Mouse (Mus musculus) stomach, adult 2 months (tissue): ENCODE measurements around the gene Plrg1. TPM values are rescaled to one million over a fixed set of nuclear protein-coding genes. Genes with fewer than 3 reads are reported as not detected.

ENCODE experiments used
- polyA plus RNA-seq: library from polyadenylated mRNA; depleted of rRNA; stranded (reverse); fragments of >200 nt; gene quantifications from 2 replicates; pipeline ENCODE4 v1.2.3, GENCODE M21; 2012; rRNA removed

Gene Plrg1
- polyA plus RNA-seq, result 5.8 and 6.6 TPM in 2 replicates

GRCm38 (mm10) chr3:83055281-83056038 is at the start of gene Plrg1:
Gene Plrg1, plus strand, starts transcription at chr3:83055522.

DNA sequence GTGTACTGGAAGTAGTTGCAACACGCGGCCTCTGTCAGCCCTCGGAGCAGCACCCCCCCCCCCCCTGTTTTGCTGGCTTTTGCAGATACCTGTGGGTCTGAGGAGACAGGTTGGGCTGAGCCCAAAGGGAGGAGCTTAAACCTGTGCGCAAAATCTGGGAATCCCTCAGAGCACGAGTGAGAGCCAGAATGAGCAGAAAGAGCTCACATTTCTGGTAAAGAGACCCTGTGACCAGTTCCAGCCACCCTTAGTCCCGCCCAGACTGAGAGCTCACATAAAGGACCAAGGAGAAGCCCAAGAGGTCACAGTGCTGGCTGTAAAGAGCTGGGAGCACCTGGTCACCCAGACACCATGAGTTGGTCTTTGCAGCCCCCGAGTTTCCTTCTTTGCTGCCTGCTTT is 47.8 kb upstream of the Plrg1 start, which contains the start of gene Fgg:
Gene Fgg (plus strand): TSS at position 168 of the 400 bp plus-strand sequence.

GRCm38 (mm10) chr3:83025475-83026301 is 29.6 kb upstream of the Plrg1 start, which contains the start of gene Fga:
Gene Fga, plus strand, starts transcription at chr3:83026076.

DNA sequence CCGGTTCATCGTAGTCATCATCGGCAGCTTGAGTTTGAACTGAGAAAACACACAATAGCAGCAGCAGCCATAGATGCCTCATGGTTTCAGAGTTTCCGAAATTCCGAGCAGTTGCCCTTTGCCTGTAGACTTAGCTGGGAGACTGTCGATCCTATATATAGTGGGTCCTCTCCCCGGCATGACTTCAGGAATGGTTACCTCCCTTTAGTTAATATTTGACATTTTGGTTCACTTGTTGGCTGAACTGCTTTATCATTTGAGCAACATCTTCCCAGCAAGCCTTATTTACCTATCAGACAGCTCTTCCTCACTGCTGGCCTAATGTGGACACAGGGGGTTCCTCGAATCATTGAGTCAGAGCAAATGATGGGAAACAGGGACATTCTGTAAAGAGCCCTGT is 5.6 kb upstream of the Plrg1 start, which contains the start of gene Fgb:
Gene Fgb (minus strand): TSS at position 184 of the 400 bp plus-strand sequence.

Other genes with a start within 250 kb of the Plrg1 start
- not detected in 2 replicates for gene Rbm46, start 179.0 kb upstream of the Plrg1 start, polyA plus RNA-seq
- not detected in 2 replicates for gene Lrat, start 151.5 kb upstream of the Plrg1 start, polyA plus RNA-seq
- gene Fgg, start 47.8 kb upstream of the Plrg1 start, polyA plus RNA-seq, result 0.21 TPM in 1 of 2 replicates, not detected in the other
- gene Fga, start 29.4 kb upstream of the Plrg1 start, polyA plus RNA-seq, result 0.06 TPM in 1 of 2 replicates, not detected in the other
- gene Fgb, start 5.7 kb upstream of the Plrg1 start, polyA plus RNA-seq, result not detected in 2 replicates
- gene Dchs2, start 72.4 kb downstream of the Plrg1 start, polyA plus RNA-seq, result 0.04 and 0.10 TPM in 2 replicates